Mouse (Mus musculus) kidney, adult 2 months (tissue): Measurements from ENCODE around the gene Slc9a8.

Source experiments
- CTCF ChIP-seq: fragments of 200-500 bp; conservative IDR thresholded peaks from 2 replicates; pipeline ENCODE4 v1.5.1; 2011; ENCODE audit warnings: low read depth, mild to moderate bottlenecking, control low read depth, low read length, moderate library complexity, mixed read lengths; ENCODE audit not compliant: insufficient read depth, insufficient read length
- POLR2A ChIP-seq: fragments of 200-500 bp; IDR thresholded peaks from one replicate; pipeline ENCODE4 v1.6.1; 2011; ENCODE audit warnings: low read depth, low read length, control low read depth

DNA sequence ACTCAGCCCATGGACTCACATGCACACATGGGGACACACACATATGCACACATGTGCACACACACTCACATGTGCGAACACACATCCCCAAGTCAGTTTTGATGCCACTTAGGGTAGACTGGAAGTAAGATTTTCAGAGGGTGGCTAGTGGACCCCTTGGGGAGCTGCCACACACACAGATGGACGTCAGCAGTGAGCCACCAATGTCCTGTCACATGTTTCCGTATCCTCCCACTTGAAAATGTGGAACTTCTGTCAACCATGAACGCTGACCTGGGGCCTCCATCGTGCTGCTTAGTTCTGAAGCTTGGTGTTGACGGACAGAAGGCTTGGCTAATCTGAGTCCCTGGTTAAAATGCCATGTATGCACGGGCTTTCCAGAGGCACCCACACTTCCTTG lies 39.9 kb upstream of the Slc9a8 start:
- no peak for TF ChIP-seq CTCF
- no peak for TF ChIP-seq POLR2A
